Mouse (Mus musculus) liver, embryonic 18 days (tissue): Measurements from ENCODE around the gene Mpped1. TPM values are rescaled to one million over a fixed set of nuclear protein-coding genes. Genes with fewer than 3 reads are reported as not detected.

ENCODE experiments used
- polyA plus RNA-seq: library from polyadenylated mRNA; depleted of rRNA; stranded (reverse); fragments of >200 nt; gene quantifications from 2 replicates; pipeline ENCODE4 v1.2.3, GENCODE M21; 2012; rRNA removed

Gene Mpped1
- polyA plus RNA-seq: not detected in 2 replicates

DNA sequence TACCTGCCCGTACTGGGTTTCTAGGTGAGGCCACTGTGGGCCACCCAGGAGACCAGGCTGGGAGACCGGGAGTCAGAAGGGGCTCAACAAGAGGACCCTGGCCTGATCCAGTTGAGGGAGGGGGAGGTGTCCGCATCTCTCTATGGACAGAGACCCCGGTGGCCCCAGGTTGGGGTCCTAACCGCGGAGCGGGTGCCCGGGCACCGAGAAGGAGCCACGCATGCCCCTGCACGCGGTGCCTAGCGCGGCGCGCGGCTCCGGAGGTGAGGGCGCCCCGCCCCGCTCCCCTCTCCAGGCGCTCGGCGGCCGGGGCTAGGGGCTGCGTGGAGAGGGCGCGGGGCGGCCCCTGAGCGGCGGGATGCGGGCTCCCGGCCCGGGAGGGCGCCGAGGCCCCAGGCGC, at the start of gene Mpped1:
Gene Mpped1, plus strand, starts transcription at position 81 of the 400 bp plus-strand sequence.

Other genes with a start within 250 kb of the Mpped1 start
- 88.0 and 93.4 TPM in 2 replicates for gene Tspo, start 215.9 kb upstream of the Mpped1 start, polyA plus RNA-seq
- 12.0 and 12.9 TPM in 2 replicates for gene Mcat, start 215.7 kb upstream of the Mpped1 start, polyA plus RNA-seq
- gene Ttll12, start 184.3 kb upstream of the Mpped1 start, polyA plus RNA-seq: 11.5 and 12.5 TPM in 2 replicates
- gene Scube1, start 54.4 kb upstream of the Mpped1 start, polyA plus RNA-seq: 0.16 and 0.21 TPM in 2 replicates